Mouse (Mus musculus) cerebellum, postnatal 36 days (tissue): Measurements from ENCODE around the gene Shisal2b.
A peak's percentile ranks its signal among the peaks of the same experiment; 100 is the strongest.

Source experiments
- DNase-seq, 2 experiments: peaks; one replicate each; pipeline ENCODE4 v3.0.0; 2021 to 2022; ENCODE audit warnings: mixed read lengths in 2 of 2

The Shisal2b gene

GRCm38 (mm10) chr13:104816635-104817571 lies 46.8 kb downstream of the Shisal2b start, which contains the start of gene Cwc27:
TSS of gene Cwc27 (minus strand) at chr13:104817142.
- peak; percentile 78 to 88 for DNase-seq

DNA sequence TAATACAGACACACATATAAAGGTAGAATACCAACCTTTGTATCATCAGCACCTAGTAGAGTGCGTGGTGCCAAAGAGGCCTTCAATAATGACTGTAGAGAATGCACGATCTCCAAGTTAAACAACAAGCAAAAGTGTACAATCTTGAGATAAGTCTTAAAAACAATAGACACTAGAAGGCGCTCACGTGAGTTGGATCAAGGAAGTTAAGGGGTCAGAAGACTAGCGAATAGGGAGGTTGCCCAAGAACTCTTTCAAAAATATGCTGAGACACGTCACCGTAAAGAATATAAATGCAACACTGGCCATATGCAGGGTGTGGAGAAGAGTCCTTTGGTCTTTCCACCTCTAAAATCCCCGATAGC lies 47.4 kb downstream of the Shisal2b start:
- DNase-seq, result no peak

- DNase-seq, result no peak
Observed at GRCm38 (mm10) chr13:104805681-104806080, 58.0 kb downstream of the Shisal2b start.

DNA sequence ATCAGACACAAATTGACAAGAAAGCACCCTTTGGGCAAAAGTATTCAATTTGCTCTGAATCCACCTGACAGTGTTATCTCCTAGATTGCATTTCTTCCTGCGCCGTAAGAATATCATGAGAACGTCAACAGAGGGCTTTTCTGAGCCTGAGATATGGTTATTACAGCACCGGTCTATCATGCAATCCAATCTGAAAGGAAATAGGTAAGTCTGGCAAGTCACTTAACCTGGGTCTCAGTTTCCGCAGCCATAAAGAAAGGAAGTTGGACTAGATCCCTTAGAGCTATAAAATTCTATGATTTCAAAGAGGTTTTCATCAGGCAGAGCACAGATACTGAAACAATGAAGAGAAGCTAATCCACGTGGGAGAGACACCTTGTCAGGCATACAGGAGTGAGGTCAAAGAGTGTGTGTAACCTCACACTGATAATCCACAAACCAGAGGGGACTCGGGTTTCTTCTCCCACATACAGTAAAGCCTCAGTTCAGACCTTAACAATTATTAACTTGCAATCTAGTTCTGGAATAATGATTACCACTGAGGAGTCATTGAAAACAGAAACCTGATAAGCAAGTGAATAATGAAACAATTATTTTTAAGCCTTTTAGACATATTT lies 64.0 kb downstream of the Shisal2b start:
- no peak for DNase-seq

- no peak for DNase-seq
Observed at GRCm38 (mm10) chr13:104799067-104799466, 64.6 kb downstream of the Shisal2b start.
